Mouse (Mus musculus) liver, postnatal 0 days (tissue): ENCODE data around the gene Erf.

Source experiments
- CTCF ChIP-seq: sonication (generic); IDR thresholded peaks from 2 replicates; pipeline ENCODE4 v1.5.1; 2016; ENCODE audit warnings: antibody characterized with exemption, low read depth
- EP300 ChIP-seq: IDR thresholded peaks from 2 replicates; pipeline ENCODE4 v1.6.1; 2016; ENCODE audit warnings: antibody characterized with exemption, low read depth, mild to moderate bottlenecking

DNA sequence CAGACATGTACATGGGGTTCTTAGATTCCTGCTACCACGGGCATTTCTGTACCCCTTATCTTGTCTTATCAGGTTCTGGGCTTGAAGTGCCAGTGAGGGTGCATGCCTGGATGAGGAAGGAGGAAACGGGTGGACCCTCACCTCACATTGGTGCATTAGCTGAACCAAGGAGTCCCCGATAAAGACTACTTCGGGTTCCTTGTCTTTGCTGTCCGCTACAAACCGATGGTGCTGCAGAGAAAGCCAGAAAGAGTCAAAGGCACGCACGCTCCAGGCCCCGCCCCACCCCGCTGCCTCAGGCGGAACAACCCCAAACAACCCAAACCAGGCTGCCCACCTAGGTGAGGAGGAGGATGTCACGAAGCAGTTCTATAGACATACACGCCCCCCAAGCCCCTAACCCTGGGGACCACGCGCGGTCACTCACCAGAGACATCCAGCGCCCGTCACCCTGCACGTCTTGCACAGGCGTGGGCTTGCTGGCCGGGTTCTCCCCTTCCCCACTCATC is 46.4 kb upstream of the Erf start:
- TF ChIP-seq CTCF = no peak
- no peak for TF ChIP-seq EP300
